Mouse (Mus musculus) small intestine, adult 2 months (tissue): Measurements from ENCODE around the gene Ucn2.

Experiments used
- CTCF ChIP-seq: fragments of 200-500 bp; IDR thresholded peaks from 2 replicates; pipeline ENCODE4 v1.5.1; 2012; ENCODE audit warnings: low read depth, mild to moderate bottlenecking, control low read depth, inconsistent platforms, low read length, moderate library complexity, mixed read lengths; ENCODE audit not compliant: insufficient replicate concordance, insufficient read length; ENCODE audit errors: extremely low read depth
- POLR2A ChIP-seq: fragments of 200-500 bp; IDR thresholded peaks from 2 replicates; pipeline ENCODE4 v1.6.1; 2012; ENCODE audit warnings: low read depth, mild to moderate bottlenecking, control low read depth, inconsistent platforms, low read length, moderate library complexity

- TF ChIP-seq POLR2A (no peak), CTCF (no peak)
These were observed 46.6 kb downstream of the Ucn2 start for GRCm38 (mm10) chr9:109032435-109032834.
